Mouse (Mus musculus) heart, postnatal 4 days (tissue): ENCODE results near the gene Gm15557. TPM values are rescaled to one million over a fixed set of nuclear protein-coding genes. Genes with fewer than 3 reads are reported as not detected.

Source experiments
- DNase-seq: peaks from one replicate; pipeline ENCODE4 v3.0.0; 2021
- total RNA-seq, 2 experiments: library from RNA; stranded (reverse); gene quantifications; 2 replicates each; pipeline ENCODE4 v1.2.3; 2021

The Gm15557 gene
- total RNA-seq, 2 experiments from 2014 or later: not detected

DNA sequence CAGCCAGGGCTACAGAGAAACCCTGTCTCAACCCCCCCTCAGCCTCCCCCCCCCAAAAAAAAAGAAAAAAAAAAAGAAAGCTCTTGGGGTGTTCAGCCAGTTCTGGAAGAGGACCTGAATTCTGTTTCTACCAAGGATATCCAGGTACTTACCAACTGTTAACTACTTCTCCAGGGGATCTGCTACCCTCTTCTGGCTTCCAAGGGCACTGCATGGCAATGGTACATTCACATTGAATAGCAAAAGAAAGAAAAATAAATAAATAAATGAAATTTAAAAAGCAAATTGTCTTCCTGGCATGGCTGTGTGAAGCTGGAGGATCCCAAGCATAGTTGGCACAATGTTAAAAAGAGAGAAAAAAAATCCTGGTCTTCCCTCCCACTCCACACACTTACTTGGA is 11.5 kb downstream of the Gm15557 start:
- DNase-seq: peak; percentile 75

DNA sequence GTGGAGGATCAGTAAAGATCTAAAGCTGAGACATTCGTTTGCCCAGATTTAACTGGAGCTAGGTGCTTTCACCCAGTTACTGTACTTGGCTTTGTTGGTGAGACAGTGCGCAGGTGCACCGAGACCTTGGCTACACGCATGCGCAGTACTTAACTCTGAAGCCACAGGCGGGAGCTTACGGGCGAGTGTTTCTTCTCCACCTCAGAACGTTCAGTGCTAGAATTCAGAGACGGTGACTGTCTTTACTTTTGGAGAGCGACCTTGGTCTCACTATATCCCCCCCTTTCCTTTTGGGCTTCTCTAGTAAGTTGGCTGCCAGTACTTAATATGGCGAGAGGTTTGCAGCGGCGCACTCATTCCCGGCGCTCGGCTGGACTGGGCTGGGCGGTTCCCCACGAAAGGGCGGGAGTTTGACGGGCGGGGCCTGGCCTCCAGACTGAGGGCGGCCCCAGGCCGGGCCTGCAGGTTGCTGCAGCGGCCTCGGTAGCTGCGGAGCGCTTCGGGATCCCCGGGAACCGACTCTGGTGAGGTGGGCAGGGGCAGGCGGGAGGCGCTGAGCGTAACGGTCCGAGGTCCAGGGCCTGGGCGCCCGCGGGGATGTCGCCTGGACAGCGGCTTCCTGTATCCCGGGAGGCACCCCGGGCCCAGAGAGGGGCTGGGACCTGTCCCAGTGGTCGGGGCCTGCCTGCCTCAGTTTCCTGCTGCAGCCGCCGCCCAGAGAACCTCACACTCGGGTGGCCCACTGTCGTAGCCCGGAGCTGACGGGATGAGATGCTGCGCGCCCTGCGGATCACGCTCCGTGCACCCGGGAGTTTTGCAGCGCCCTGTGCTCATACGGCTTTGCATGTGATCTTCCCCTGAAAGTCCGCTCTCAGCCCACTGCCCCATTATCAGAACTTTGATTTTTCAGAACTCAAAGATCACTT is 15.9 kb downstream of the Gm15557 start, which contains the start of gene Cep250:
Gene Cep250, plus strand, starts transcription at position 325 of the 926 bp plus-strand sequence.
- peak; percentile 94 for DNase-seq

DNA sequence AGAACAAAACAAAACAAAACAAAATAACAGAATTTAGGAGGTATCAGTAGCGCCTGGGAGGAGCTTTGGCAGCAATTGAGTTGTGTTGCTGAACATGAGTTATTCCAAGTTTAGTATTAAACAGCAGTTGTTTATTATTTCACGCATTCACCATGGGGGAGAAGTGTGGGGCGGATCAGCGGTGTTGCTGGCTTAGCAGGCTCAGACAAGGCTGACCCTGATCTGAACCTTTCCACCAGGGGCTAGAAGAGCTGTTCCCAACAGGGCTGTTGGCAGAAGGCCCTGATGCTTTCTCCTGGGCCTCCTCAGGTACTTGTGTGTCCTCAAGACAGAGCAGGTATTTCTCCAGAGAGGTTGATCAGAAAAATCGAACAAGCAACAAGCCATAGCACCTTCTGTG is 19.5 kb downstream of the Gm15557 start:
- no peak for DNase-seq

DNA sequence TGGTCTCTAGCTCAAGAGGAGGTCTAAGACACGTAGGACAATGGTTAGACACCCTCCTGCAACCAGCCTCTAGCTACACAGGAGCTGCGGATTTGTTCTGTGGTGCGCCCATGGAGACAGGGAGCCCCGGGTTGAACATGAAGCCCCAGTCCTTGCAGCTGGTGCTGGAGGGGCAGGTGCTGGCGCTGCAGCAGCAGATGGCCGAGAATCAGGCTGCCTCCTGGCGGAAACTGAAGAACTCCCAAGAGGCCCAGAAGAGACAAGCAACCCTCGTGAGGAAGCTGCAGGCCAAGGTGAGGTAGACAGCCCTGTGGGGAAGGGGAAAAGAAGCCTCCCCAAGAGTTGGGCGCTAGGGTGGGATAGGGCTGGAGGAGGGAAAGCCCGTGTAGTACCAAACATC is 21.3 kb downstream of the Gm15557 start:
- no peak for DNase-seq

DNA sequence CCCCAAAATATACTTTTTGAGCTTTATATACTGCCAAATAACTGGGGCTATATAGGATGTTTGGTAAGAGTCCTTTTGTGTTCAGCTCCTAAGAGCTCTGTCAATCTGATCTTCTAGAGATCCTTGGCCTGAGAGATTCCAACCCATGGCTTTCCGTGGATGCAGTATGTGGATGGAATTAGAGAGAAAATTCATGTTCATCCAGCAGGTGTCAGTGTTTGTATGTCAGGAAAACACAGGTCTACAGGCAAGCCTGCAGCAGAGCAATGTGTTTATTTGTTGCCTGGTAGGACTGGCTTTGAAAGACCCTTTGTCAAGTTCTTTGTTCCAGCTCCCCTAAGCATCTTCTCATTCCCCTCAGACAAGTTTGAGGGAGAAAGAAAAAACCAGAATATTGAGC is 22.5 kb downstream of the Gm15557 start:
- DNase-seq: no peak

DNA sequence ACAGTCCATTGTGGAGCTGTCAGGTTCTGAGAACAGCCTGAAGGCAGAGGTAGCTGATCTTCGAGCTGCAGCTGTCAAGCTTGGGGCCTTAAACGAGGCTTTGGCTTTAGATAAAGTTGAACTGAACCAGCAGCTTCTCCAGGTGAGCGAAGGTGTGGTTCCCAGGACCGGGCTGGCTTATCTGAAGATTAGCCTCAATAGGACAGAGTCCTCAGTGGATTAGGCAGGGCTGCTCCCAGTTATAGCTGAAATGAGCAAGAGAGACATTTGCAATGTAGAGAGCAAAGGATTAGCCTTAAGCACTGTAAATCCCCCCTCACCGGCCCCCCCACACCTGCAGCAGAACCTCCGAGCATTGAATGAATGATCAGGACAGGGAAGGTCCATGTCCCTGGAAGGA is 32.8 kb downstream of the Gm15557 start:
- no peak for DNase-seq

DNA sequence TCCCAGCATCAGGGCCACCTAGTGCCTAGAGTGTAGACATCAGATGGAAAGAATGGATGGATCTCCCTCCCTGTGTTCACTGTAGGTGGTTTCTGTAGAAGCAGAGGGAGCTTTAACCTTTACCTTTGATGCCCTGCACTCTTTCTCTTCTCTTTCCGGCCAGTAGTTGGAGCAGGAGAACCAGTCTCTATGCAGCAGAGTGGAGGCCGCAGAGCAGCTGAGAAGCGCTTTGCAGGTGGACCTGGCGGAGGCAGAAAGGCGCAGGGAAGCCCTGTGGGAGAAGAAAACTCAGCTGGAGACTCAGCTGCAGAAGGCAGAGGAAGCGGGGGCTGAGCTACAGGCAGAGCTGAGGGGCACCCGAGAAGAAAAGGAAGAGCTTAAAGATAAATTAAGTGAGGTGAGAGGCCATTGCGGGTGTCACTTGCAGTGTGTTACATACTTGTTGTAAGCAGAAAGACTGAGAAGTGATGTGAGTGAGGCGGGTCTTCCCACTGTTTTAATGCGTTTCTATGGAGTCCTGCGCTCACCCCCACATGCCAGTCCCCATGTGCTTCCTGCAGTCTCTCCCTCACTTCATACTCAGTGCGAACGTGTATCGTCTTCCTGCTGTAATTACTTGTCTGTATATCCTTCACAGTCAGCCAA is 33.7 kb downstream of the Gm15557 start:
- DNase-seq: no peak

DNA sequence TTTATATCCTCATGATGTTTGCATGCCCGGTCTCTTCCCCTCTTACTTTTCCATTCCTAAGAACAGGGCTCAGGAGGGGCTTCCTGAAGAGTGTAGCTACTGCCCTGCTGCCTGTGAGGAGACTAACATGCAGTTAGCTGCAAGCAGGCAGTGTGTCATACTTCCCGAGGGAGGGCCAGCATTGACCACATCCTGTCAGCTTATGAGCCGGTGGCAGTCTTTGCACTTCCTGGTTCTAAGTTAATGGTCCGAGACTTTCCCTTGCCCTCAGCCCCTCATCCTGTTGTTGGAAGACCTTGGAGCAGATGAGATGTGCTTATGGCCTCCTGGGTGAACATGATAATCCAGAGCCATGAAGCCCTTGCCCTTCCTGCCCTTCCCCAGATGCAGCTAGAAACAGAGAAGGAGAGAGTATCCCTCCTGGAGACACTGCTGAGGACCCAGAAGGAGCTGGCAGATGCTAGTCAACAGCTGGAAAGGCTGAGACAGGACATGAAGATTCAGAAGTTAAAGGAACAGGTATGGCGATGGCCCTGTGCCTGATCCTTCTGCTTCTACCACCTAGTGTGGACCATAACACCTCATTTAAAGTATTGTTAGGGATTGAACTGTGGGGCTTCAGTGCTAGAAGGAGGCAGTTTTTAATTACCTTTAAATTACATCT is 38.9 kb downstream of the Gm15557 start:
- DNase-seq: peak; percentile 54

DNA sequence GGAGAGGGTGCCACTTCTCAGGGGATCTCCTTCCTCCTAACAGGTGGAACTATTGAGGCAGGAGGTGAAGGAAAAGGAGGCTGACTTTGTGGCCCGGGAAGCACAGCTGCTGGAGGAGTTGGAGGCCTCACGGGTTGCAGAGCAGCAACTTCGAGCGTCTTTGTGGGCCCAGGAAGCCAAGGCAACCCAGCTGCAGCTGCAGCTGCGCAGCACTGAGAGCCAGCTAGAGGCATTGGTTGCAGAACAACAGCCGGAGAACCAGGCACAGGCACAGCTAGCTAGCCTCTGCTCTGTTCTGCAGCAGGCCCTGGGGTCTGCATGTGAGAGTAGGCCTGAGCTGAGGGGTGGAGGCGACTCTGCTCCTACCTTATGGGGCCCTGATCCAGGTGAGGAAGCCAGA is 45.2 kb downstream of the Gm15557 start:
- no peak for DNase-seq

DNA sequence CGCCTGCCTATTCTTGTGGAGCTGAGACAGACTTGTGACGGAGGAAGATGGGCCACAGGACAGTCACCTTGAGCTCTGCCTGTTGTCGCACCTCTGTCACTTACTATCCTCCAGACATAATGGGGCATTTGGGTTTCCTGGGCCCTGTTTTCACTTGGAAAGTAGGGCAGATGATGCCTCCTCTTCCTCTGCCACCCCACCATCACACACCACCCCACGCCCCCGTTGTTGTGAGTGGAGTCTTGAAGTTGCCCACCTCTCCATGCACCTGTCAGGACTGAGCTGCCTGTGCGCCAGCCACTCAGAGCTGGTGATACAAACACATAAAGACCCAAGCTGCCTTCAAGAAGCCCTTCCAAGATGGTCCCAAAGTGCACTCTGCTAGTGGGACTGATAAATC is 46.6 kb downstream of the Gm15557 start:
- DNase-seq: no peak

DNA sequence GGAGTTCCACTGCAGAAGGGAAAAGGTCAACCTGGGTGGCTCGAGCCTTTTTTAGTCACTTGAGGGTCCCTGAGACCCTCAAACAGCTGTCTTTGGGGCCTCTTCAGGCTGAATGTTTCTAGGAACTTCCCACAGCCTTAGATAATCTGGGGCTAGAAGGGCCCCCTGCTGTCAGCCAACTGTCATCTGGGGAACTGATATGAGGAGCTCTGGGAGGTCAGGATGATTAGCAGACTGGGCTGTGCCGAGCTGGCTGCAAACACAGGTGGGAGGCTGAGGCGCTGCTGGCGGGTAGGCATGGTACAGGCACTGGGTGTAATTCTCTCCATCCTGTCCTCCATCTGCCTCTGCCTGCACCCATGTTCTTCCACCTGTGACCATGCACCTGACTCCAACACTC is 48.6 kb downstream of the Gm15557 start:
- no peak for DNase-seq

DNA sequence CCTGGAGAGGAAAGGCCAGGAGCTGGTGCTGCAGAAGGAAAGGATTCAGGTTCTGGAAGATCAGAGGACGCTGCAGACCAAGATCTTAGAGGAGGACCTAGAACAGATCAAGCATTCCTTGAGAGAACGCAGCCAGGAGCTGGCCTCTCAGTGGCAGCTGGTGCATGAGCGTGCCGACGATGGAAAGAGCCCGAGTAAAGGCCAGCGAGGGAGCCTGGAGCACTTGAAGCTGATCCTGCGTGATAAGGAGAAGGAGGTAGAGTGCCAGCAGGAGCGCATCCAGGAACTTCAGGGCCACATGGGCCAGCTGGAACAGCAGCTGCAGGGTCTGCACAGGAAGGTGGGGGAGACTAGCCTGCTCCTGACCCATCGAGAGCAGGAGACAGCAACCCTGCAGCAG is 50.6 kb downstream of the Gm15557 start:
- DNase-seq: no peak

DNA sequence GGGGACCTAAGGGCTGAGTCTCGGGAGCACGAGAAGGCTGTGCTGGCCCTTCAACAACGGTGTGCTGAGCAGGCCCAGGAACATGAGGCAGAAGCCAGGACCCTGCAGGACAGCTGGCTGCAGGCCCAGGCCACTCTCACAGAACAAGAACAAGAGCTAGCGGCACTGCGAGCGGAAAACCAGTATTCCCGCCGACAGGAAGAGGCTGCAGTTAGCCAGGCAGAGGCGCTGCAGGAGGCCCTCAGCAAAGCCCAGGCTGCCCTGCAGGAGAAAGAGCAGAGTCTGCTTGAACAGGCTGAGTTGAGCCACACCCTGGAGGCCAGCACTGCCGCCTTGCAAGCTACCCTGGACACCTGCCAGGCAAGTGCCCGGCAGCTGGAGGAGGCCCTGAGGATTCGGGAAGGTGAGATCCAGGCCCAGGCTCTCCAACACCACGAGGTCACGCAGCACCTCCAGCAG is 51.4 kb downstream of the Gm15557 start:
- DNase-seq: peak; percentile 76

Other genes with a start within 250 kb of the Gm15557 start
- gene Trpc4ap, start 248.3 kb upstream of the Gm15557 start, total RNA-seq: 10 to 100 TPM; 81.3 to 82.1 TPM
- 1 to 10 TPM; 9.3 to 9.7 TPM for gene Edem2, start 211.3 kb upstream of the Gm15557 start, total RNA-seq
- gene Gm17581, start 204.9 kb upstream of the Gm15557 start, total RNA-seq: not detected
- 1 to 10 TPM; 5.6 to 8.0 TPM for gene Procr, start 189.6 kb upstream of the Gm15557 start, total RNA-seq
- under 1 TPM; 0.07 TPM for gene Mmp24, start 165.4 kb upstream of the Gm15557 start, total RNA-seq
- gene BC029722, start 121.3 kb upstream of the Gm15557 start, total RNA-seq: 10 to 100 TPM; 11.0 to 11.5 TPM
- 10 to 100 TPM; 86.4 to 95.7 TPM for gene Eif6, start 113.8 kb upstream of the Gm15557 start, total RNA-seq
- gene Fam83c, start 105.9 kb upstream of the Gm15557 start, total RNA-seq: not detected
- gene Uqcc1, start 10.4 kb upstream of the Gm15557 start, total RNA-seq: 100 to 1,000 TPM; 149 to 164 TPM
- under 1 TPM in 1 of 2 experiments, not detected in 1; 0.12 TPM for gene Gdf5, start 4.6 kb downstream of the Gm15557 start, total RNA-seq
- gene Cep250, start 15.7 kb downstream of the Gm15557 start, total RNA-seq: 10 to 100 TPM; 11.9 to 14.4 TPM
- gene 6430550D23Rik, start 67.2 kb downstream of the Gm15557 start, total RNA-seq: under 1 TPM; 0.18 to 0.21 TPM
- 10 to 100 TPM; 86.5 to 91.5 TPM for gene Ergic3, start 67.3 kb downstream of the Gm15557 start, total RNA-seq
- not detected for gene Fer1l4, start 112.2 kb downstream of the Gm15557 start, total RNA-seq
- 1 to 10 TPM in 1 of 2 experiments, under 1 TPM in 1; 0.79 to 1.5 TPM for gene Spag4, start 124.4 kb downstream of the Gm15557 start, total RNA-seq
- gene Cpne1, start 171.2 kb downstream of the Gm15557 start, total RNA-seq: 10 to 100 TPM; 16.4 to 19.3 TPM
- 10 to 100 TPM; 40.2 to 43.6 TPM for gene Rbm12, start 171.2 kb downstream of the Gm15557 start, total RNA-seq
- 10 to 100 TPM; 30.3 to 33.8 TPM for gene Gm28036, start 186.4 kb downstream of the Gm15557 start, total RNA-seq
- 100 to 1,000 TPM; 273 to 278 TPM for gene Romo1, start 203.3 kb downstream of the Gm15557 start, total RNA-seq
- gene Nfs1, start 203.5 kb downstream of the Gm15557 start, total RNA-seq: 10 to 100 TPM; 51.5 to 51.9 TPM
- gene Rbm39, start 239.5 kb downstream of the Gm15557 start, total RNA-seq: 100 to 1,000 TPM; 264 to 286 TPM